Mouse (Mus musculus) heart, postnatal 0 days (tissue): ENCODE data around the gene Sos1.

Experiments used
- CTCF ChIP-seq: IDR thresholded peaks from 2 replicates; pipeline ENCODE4 v1.5.1; 2016; ENCODE audit warnings: antibody characterized with exemption, control low read depth, low read depth
- EP300 ChIP-seq: IDR thresholded peaks from 2 replicates; pipeline ENCODE4 v1.6.1; 2016; ENCODE audit warnings: antibody characterized with exemption, low read depth

DNA sequence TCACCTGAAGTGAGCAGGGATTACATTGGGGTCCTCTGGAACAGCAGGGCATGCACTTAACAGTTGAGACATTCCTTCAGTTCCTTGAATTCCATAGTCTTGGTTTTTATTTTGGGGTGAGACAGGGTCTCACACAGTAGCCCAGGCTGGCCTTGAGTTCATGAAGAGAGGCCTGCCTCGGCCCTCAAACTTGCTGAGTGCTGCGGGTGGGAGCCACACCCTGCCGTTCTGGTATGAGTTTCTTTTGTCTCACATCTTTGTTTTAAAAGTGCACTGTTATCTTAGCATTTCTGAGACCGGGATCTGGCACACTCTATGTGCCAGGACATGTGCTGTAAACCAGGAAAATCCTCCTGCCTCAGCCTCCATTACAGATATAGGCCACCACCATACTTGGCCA, 19.8 kb upstream of the Sos1 start:
- no peak for TF ChIP-seq CTCF
- no peak for TF ChIP-seq EP300
